Mouse (Mus musculus): ENCODE data around the gene Agrp. TPM values are rescaled to one million over a fixed set of nuclear protein-coding genes. Genes with fewer than 3 reads are reported as not detected.
"Not testable (repeated sequence)": the region's sequence is repeated elsewhere in the genome, so short reads cannot be mapped to it uniquely, and the experiment has no call there.

Agrp gene
- polyA plus RNA-seq, 1 experiment from 2014 or later, result not detected

GRCm38 (mm10) chr8:105564573-105565229, 72.5 kb downstream of the Agrp start:
- H3K27me3 ChIP-seq (replicated peaks); ATAC-seq; H3K9me3 ChIP-seq (replicated peaks): not testable (repeated sequence)
- Histone ChIP-seq H3K27ac (peak overlapping the region; percentile 86), H3K4me3 (peak overlapping the region; percentile 83), H3K4me2 (peak overlapping the region; percentile 87), H3K9ac (peak overlapping the region; percentile 95), H3K4me1 (peaks cover 51% of the 10 kb centered on the region), H3K36me3 (peaks cover 18% of the 10 kb centered on the region)
- WGBS (ENCODE audit: insufficient replicate concordance), result 38% methylated on average over 9 of the region's 9 CpGs

GRCm38 (mm10) chr8:105563871-105564270, 73.3 kb downstream of the Agrp start:
- ATAC-seq, result no peak
- Histone ChIP-seq H3K27ac (no peak overlapping the region), H3K4me1 (peaks cover 51% of the 10 kb centered on the region), H3K9ac (no peak overlapping the region), H3K36me3 (peaks cover 26% of the 10 kb centered on the region), H3K9me3 (replicated peaks) (no peaks in the 10 kb centered on the region), H3K27me3 (replicated peaks) (no peaks in the 10 kb centered on the region; the same call in 1 of the 2 replicates), H3K4me2 (peak overlapping the region; percentile 9; the same call in 1 of the 2 replicates), H3K4me3 (no peak overlapping the region)
- 79% methylated on average over 1 of the region's 1 CpGs for WGBS (ENCODE audit: insufficient replicate concordance)

GRCm38 (mm10) chr8:105562863-105563262, 74.3 kb downstream of the Agrp start:
- Histone ChIP-seq H3K27ac (0 out of 2 replicates have a peak overlapping the region, but pooled peaks have one; percentile 34), H3K9me3 (replicated peaks) (no peaks in the 10 kb centered on the region), H3K4me3 (no peak overlapping the region), H3K9ac (no peak overlapping the region), H3K4me2 (no peak overlapping the region), H3K27me3 (replicated peaks) (no peaks in the 10 kb centered on the region; the same call in 1 of the 2 replicates), H3K36me3 (peaks cover 33% of the 10 kb centered on the region), H3K4me1 (peaks cover 51% of the 10 kb centered on the region)
- ATAC-seq, result no peak
- 81% methylated on average over 3 of the region's 3 CpGs for WGBS (ENCODE audit: insufficient replicate concordance)

GRCm38 (mm10) chr8:105555230-105555629, 82.0 kb downstream of the Agrp start:
- Histone ChIP-seq H3K27me3 (replicated peaks) (no peaks in the 10 kb centered on the region), H3K4me1 (no peaks in the 10 kb centered on the region), H3K4me2 (no peak overlapping the region), H3K27ac (no peak overlapping the region), H3K36me3 (peaks cover 23% of the 10 kb centered on the region), H3K9ac (no peak overlapping the region), H3K4me3 (no peak overlapping the region), H3K9me3 (replicated peaks) (no peaks in the 10 kb centered on the region)
- WGBS (ENCODE audit: insufficient replicate concordance), result 80% methylated on average over 3 of the region's 3 CpGs
- no peak for ATAC-seq

GRCm38 (mm10) chr8:105554087-105554486, 83.1 kb downstream of the Agrp start:
- ATAC-seq, result peak; percentile 78
- no peaks in the 10 kb centered on the region for H3K4me1 ChIP-seq
- H3K9me3 ChIP-seq (replicated peaks), result no peaks in the 10 kb centered on the region
- no peak overlapping the region for H3K4me3 ChIP-seq
- H3K36me3 ChIP-seq, result peaks cover 11% of the 10 kb centered on the region
- H3K4me2 ChIP-seq, result no peak overlapping the region
- H3K27me3 ChIP-seq (replicated peaks), result no peaks in the 10 kb centered on the region
- no peak overlapping the region for H3K27ac ChIP-seq
- no peak overlapping the region for H3K9ac ChIP-seq

- no peak for ATAC-seq
- WGBS (ENCODE audit: insufficient replicate concordance), result 74% methylated on average over 1 of the region's 1 CpGs
These were observed 84.4 kb downstream of the Agrp start for GRCm38 (mm10) chr8:105552824-105553223.

GRCm38 (mm10) chr8:105552032-105552431, 85.2 kb downstream of the Agrp start:
- peaks cover 4% of the 10 kb centered on the region; the same call in 1 of the 2 replicates for H3K4me1 ChIP-seq
- ATAC-seq, result no peak
- H3K9ac ChIP-seq, result no peak overlapping the region
- no peaks in the 10 kb centered on the region for H3K36me3 ChIP-seq
- no peaks in the 10 kb centered on the region for H3K9me3 ChIP-seq (replicated peaks)
- H3K27ac ChIP-seq, result no peak overlapping the region
- no peaks in the 10 kb centered on the region for H3K27me3 ChIP-seq (replicated peaks)
- WGBS (ENCODE audit: insufficient replicate concordance), result 78% methylated on average over 2 of the region's 2 CpGs
- H3K4me3 ChIP-seq, result no peak overlapping the region
- H3K4me2 ChIP-seq, result no peak overlapping the region

More at GRCm38 (mm10) chr8:105552824-105553223, 84.4 kb downstream of the Agrp start:
- no peaks in the 10 kb centered on the region for H3K9me3 ChIP-seq (replicated peaks)
- no peak overlapping the region for H3K4me2 ChIP-seq
- H3K4me3 ChIP-seq, result no peak overlapping the region
- no peak overlapping the region for H3K27ac ChIP-seq
- H3K27me3 ChIP-seq (replicated peaks), result no peaks in the 10 kb centered on the region
- no peaks in the 10 kb centered on the region for H3K4me1 ChIP-seq
- no peak overlapping the region for H3K9ac ChIP-seq
- peaks cover 2% of the 10 kb centered on the region for H3K36me3 ChIP-seq

GRCm38 (mm10) chr8:105550083-105550482, 87.1 kb downstream of the Agrp start:
- no peak overlapping the region for H3K9ac ChIP-seq
- ATAC-seq, result no peak
- no peak overlapping the region for H3K27ac ChIP-seq
- H3K4me3 ChIP-seq, result no peak overlapping the region
- no peaks in the 10 kb centered on the region for H3K9me3 ChIP-seq (replicated peaks)
- H3K4me1 ChIP-seq, result peaks cover 23% of the 10 kb centered on the region
- no peaks in the 10 kb centered on the region for H3K36me3 ChIP-seq
- no peak overlapping the region for H3K4me2 ChIP-seq
- 66% methylated on average over 2 of the region's 2 CpGs for WGBS (ENCODE audit: insufficient replicate concordance)
- H3K27me3 ChIP-seq (replicated peaks), result no peaks in the 10 kb centered on the region

- H3K36me3 ChIP-seq, result no peaks in the 10 kb centered on the region
- H3K9ac ChIP-seq, result no peak overlapping the region
- H3K4me1 ChIP-seq, result peaks cover 29% of the 10 kb centered on the region
- H3K27ac ChIP-seq, result no peak overlapping the region
- no peak overlapping the region for H3K4me2 ChIP-seq
- H3K4me3 ChIP-seq, result no peak overlapping the region
- ATAC-seq, result no peak
- no peaks in the 10 kb centered on the region for H3K27me3 ChIP-seq (replicated peaks)
- WGBS (ENCODE audit: insufficient replicate concordance), result 89% methylated on average over 1 of the region's 1 CpGs
- no peaks in the 10 kb centered on the region for H3K9me3 ChIP-seq (replicated peaks)
These were observed 87.7 kb downstream of the Agrp start for GRCm38 (mm10) chr8:105549506-105549905.

- Histone ChIP-seq H3K9ac (0 out of 2 replicates have a peak overlapping the region, but pooled peaks have one; percentile 23), H3K9me3 (replicated peaks) (no peaks in the 10 kb centered on the region), H3K27ac (no peak overlapping the region), H3K4me1 (peaks cover 57% of the 10 kb centered on the region), H3K27me3 (replicated peaks) (no peaks in the 10 kb centered on the region), H3K4me2 (no peak overlapping the region), H3K36me3 (peaks cover 3% of the 10 kb centered on the region; the same call in 1 of the 2 replicates), H3K4me3 (no peak overlapping the region)
- no peak for ATAC-seq
- whole genome bisulfite sequencing (ENCODE audit: insufficient replicate concordance), result 79% methylated on average over 6 of the region's 6 CpGs
These were observed 90.5 kb downstream of the Agrp start for GRCm38 (mm10) chr8:105546384-105547350.

- H3K4me3 ChIP-seq, result no peak overlapping the region
- H3K27me3 ChIP-seq (replicated peaks), result no peaks in the 10 kb centered on the region
- no peak for ATAC-seq
- H3K4me2 ChIP-seq, result no peak overlapping the region
- WGBS (ENCODE audit: insufficient replicate concordance), result 83% methylated on average over 3 of the region's 3 CpGs
- H3K9me3 ChIP-seq (replicated peaks), result no peaks in the 10 kb centered on the region
- peaks cover 9% of the 10 kb centered on the region for H3K36me3 ChIP-seq
- H3K27ac ChIP-seq, result peak overlapping the region; percentile 92
- H3K4me1 ChIP-seq, result peaks cover 71% of the 10 kb centered on the region
- H3K9ac ChIP-seq, result no peak overlapping the region
These were observed 91.9 kb downstream of the Agrp start for GRCm38 (mm10) chr8:105545249-105545648.
